Mouse (Mus musculus) spleen, adult 2 months (tissue): Measurements from ENCODE around the gene Hnrnpr. TPM values are rescaled to one million over a fixed set of nuclear protein-coding genes. Genes with fewer than 3 reads are reported as not detected.
A peak's percentile ranks its signal among the peaks of the same experiment; 100 is the strongest.

Source experiments
- DNase-seq, 2 experiments: peaks; one replicate each; pipeline versions ENCODE4 v3.0.0 to v3.0.0-alpha.2; 2012 to 2021; ENCODE audit warnings: low spot score in 2 of 2, low read depth in 1 of 2
- H3K27ac ChIP-seq: fragments of 200-500 bp; 2 replicates; pipeline ENCODE4 v1.5.1; 2012; ENCODE audit warnings: low read length, inconsistent platforms; ENCODE audit not compliant: insufficient read depth
- H3K27me3 ChIP-seq: fragments of 200-500 bp; 2 replicates; pipeline ENCODE4 v1.6.1; 2012; ENCODE audit warnings: mild to moderate bottlenecking, moderate library complexity, low read length, inconsistent platforms; ENCODE audit not compliant: control insufficient read depth, insufficient read depth
- H3K36me3 ChIP-seq: fragments of 200-500 bp; 2 replicates; pipeline ENCODE4 v1.6.1; 2012; ENCODE audit warnings: mild to moderate bottlenecking, low read length, inconsistent platforms; ENCODE audit not compliant: control insufficient read depth, insufficient read depth
- H3K4me1 ChIP-seq: fragments of 200-500 bp; 2 replicates; pipeline ENCODE4 v1.6.1; 2011; ENCODE audit warnings: inconsistent platforms; ENCODE audit not compliant: control insufficient read depth, insufficient read depth, insufficient read length
- H3K4me3 ChIP-seq: fragments of 200-500 bp; 2 replicates; pipeline ENCODE4 v1.5.1; 2011; ENCODE audit warnings: mild to moderate bottlenecking, inconsistent platforms; ENCODE audit not compliant: insufficient read depth, insufficient read length; ENCODE audit errors: extremely low read depth
- CTCF ChIP-seq: fragments of 200-500 bp; IDR thresholded peaks from 2 replicates; pipeline ENCODE4 v1.5.1; 2011; ENCODE audit warnings: mild to moderate bottlenecking, inconsistent platforms; ENCODE audit not compliant: insufficient read depth, insufficient read length, insufficient replicate concordance; ENCODE audit errors: extremely low read depth
- POLR2A ChIP-seq: fragments of 200-500 bp; IDR thresholded peaks from 2 replicates; pipeline ENCODE4 v1.6.1; 2011; ENCODE audit warnings: low read depth, low read length, inconsistent platforms
- whole genome bisulfite sequencing: fragments of 180-500 bp; shearing (Covaris S2); methylation state at CpG from one replicate; pipeline ENCODE4 v1.1.7; 2018; 5-methylcytosine and 5-hydroxymethylcytosine counted together
- polyA plus RNA-seq: library from polyadenylated mRNA; depleted of rRNA; stranded (reverse); fragments of >200 nt; gene quantifications from 2 replicates; pipeline ENCODE4 v1.2.3, GENCODE M21; 2012; rRNA removed

Gene Hnrnpr
- 7.9 and 8.2 TPM in 2 replicates for polyA plus RNA-seq

- Histone ChIP-seq H3K27ac (peak within 1 kb of the TSS; percentile 86), H3K36me3 (no peaks in the 10 kb centered on the region), H3K4me3 (peak within 1 kb of the TSS; percentile 94), H3K27me3 (no peaks in the 10 kb centered on the region), H3K4me1 (peaks cover 6% of the 10 kb centered on the region)
- TF ChIP-seq POLR2A (peak; percentile 49; the same call in 1 of the 2 replicates), CTCF (no peak)
- under 1% methylated on average over 65 of the region's 65 CpGs for WGBS
- peak; percentile 97 to 98 for DNase-seq
These were observed at the start of gene Hnrnpr for GRCm38 (mm10) chr4:136310229-136311041. Hnrnpr (plus strand) TSS chr4:136310942.

- peak in 1 of 2 experiments; percentile 18 for DNase-seq
- WGBS, result 35% methylated on average over 10 of the region's 10 CpGs
- Histone ChIP-seq H3K4me3 (no peak overlapping the region), H3K36me3 (no peaks in the 10 kb centered on the region), H3K27ac (no peak overlapping the region), H3K27me3 (no peaks in the 10 kb centered on the region), H3K4me1 (peaks cover 12% of the 10 kb centered on the region)
- no peak for TF ChIP-seq CTCF
- no peak for TF ChIP-seq POLR2A
These were observed 48.8 kb upstream of the Hnrnpr start for GRCm38 (mm10) chr4:136261912-136262311.

GRCm38 (mm10) chr4:136263555-136263954 lies 47.2 kb upstream of the Hnrnpr start:
- no peaks in the 10 kb centered on the region for H3K36me3 ChIP-seq
- H3K4me3 ChIP-seq, result no peak overlapping the region
- TF ChIP-seq POLR2A (no peak), CTCF (no peak)
- DNase-seq, result no peak
- H3K4me1 ChIP-seq, result peaks cover 22% of the 10 kb centered on the region
- no peak overlapping the region for H3K27ac ChIP-seq
- H3K27me3 ChIP-seq, result no peaks in the 10 kb centered on the region
- 71% methylated on average over 4 of the region's 4 CpGs for WGBS

- Histone ChIP-seq H3K27ac (peak overlapping the region; percentile 82), H3K4me3 (no peak overlapping the region), H3K27me3 (no peaks in the 10 kb centered on the region), H3K4me1 (peaks cover 21% of the 10 kb centered on the region), H3K36me3 (no peaks in the 10 kb centered on the region)
- DNase-seq, result peak; percentile 62 to 82
- TF ChIP-seq POLR2A (no peak), CTCF (no peak)
- 24% methylated on average over 9 of the region's 9 CpGs for WGBS
These were observed 43.9 kb upstream of the Hnrnpr start for GRCm38 (mm10) chr4:136266716-136267343.

- no peaks in the 10 kb centered on the region for H3K27me3 ChIP-seq
- TF ChIP-seq POLR2A (no peak), CTCF (no peak)
- WGBS, result 24% methylated on average over 1 of the region's 1 CpGs
- no peaks in the 10 kb centered on the region for H3K36me3 ChIP-seq
- H3K4me1 ChIP-seq, result peaks cover 15% of the 10 kb centered on the region
- no peak for DNase-seq
- no peak overlapping the region for H3K4me3 ChIP-seq
- no peak overlapping the region for H3K27ac ChIP-seq
These were observed 41.8 kb upstream of the Hnrnpr start for GRCm38 (mm10) chr4:136268912-136269311.

GRCm38 (mm10) chr4:136270648-136271047 lies 40.1 kb upstream of the Hnrnpr start:
- peaks cover 15% of the 10 kb centered on the region for H3K4me1 ChIP-seq
- no peaks in the 10 kb centered on the region for H3K36me3 ChIP-seq
- H3K27ac ChIP-seq, result no peak overlapping the region
- TF ChIP-seq CTCF, result no peak
- TF ChIP-seq POLR2A, result no peak
- 94% methylated on average over 8 of the region's 8 CpGs for WGBS
- no peaks in the 10 kb centered on the region for H3K27me3 ChIP-seq
- DNase-seq, result no peak
- H3K4me3 ChIP-seq, result no peak overlapping the region
